Mouse (Mus musculus) testis, adult 2 months (tissue): ENCODE data around the gene Dgki.

Experiments used
- CTCF ChIP-seq: fragments of 200-500 bp; IDR thresholded peaks from 2 replicates; pipeline ENCODE4 v1.5.1; 2012; ENCODE audit warnings: low read depth, mild to moderate bottlenecking, inconsistent platforms, low read length, moderate library complexity; ENCODE audit not compliant: control insufficient read depth, insufficient read depth, insufficient replicate concordance
- POLR2A ChIP-seq: fragments of 200-500 bp; IDR thresholded peaks from 2 replicates; pipeline ENCODE4 v1.6.1; 2012; ENCODE audit warnings: low read depth, mild to moderate bottlenecking, inconsistent platforms, low read length, moderate library complexity; ENCODE audit not compliant: control insufficient read depth

- TF ChIP-seq CTCF (no peak), POLR2A (no peak)
Observed at GRCm38 (mm10) chr6:37007573-37007972, 292.4 kb downstream of the Dgki start.
